Mouse (Mus musculus) ZHBTc4 (cell line): Measurements from ENCODE around the gene Ino80b.

ENCODE experiments used
- DNase-seq: peaks from one replicate; pipeline ENCODE4 v3.0.0-alpha.2; 2011; ENCODE audit warnings: low read depth, low spot score

The Ino80b gene

GRCm38 (mm10) chr6:83125331-83125730 lies at the start of gene Ino80b:
Ino80b (minus strand) TSS chr6:83125431.
- no peak for DNase-seq

- no peak for DNase-seq
These were observed 47.1 kb upstream of the Ino80b start for GRCm38 (mm10) chr6:83172240-83172920.

GRCm38 (mm10) chr6:83171063-83171462 lies 45.8 kb upstream of the Ino80b start:
- DNase-seq: no peak

GRCm38 (mm10) chr6:83169872-83170271 lies 44.6 kb upstream of the Ino80b start:
- no peak for DNase-seq

GRCm38 (mm10) chr6:83166243-83166630 lies 41.0 kb upstream of the Ino80b start:
- DNase-seq: peak; percentile 46

- DNase-seq: peak; percentile 96
These were observed 40.5 kb upstream of the Ino80b start, which contains the start of gene Dctn1 for GRCm38 (mm10) chr6:83165607-83166242. Dctn1 (plus strand) TSS chr6:83165920.

- no peak for DNase-seq
These were observed 39.9 kb upstream of the Ino80b start for GRCm38 (mm10) chr6:83165026-83165606.

GRCm38 (mm10) chr6:83162701-83163100 lies 37.5 kb upstream of the Ino80b start:
- DNase-seq: peak; percentile 89

- peak; percentile 82 for DNase-seq
These were observed 36.9 kb upstream of the Ino80b start for GRCm38 (mm10) chr6:83161921-83162641.

GRCm38 (mm10) chr6:83161442-83161841 lies 36.2 kb upstream of the Ino80b start:
- DNase-seq: peak; percentile 18

- DNase-seq: peak; percentile 73
These were observed 34.2 kb upstream of the Ino80b start for GRCm38 (mm10) chr6:83159456-83159855.

- peak; percentile 89 for DNase-seq
These were observed 31.0 kb upstream of the Ino80b start, which contains the start of the genes Wdr54 and 1700003E16Rik for GRCm38 (mm10) chr6:83156259-83156684. Wdr54 (minus strand) TSS chr6:83156397. 1700003E16Rik (plus strand) TSS chr6:83156404.

- no peak for DNase-seq
These were observed 30.5 kb upstream of the Ino80b start for GRCm38 (mm10) chr6:83155552-83156238.

- DNase-seq: no peak
These were observed 28.3 kb upstream of the Ino80b start for GRCm38 (mm10) chr6:83153485-83153884.

- no peak for DNase-seq
These were observed 27.8 kb upstream of the Ino80b start for GRCm38 (mm10) chr6:83153038-83153437.

GRCm38 (mm10) chr6:83151721-83152120 lies 26.5 kb upstream of the Ino80b start:
- peak; percentile 60 for DNase-seq

GRCm38 (mm10) chr6:83147280-83147679 lies 22.0 kb upstream of the Ino80b start:
- DNase-seq: no peak

GRCm38 (mm10) chr6:83145805-83146204 lies 20.6 kb upstream of the Ino80b start:
- DNase-seq: peak; percentile 33

- no peak for DNase-seq
These were observed 20.0 kb upstream of the Ino80b start for GRCm38 (mm10) chr6:83145209-83145608.

- DNase-seq: no peak
These were observed 17.7 kb upstream of the Ino80b start for GRCm38 (mm10) chr6:83142886-83143285.

GRCm38 (mm10) chr6:83142211-83142731 lies 17.0 kb upstream of the Ino80b start:
- DNase-seq: peak; percentile 62
